Mouse (Mus musculus) heart, embryonic 13.5 days (tissue): ENCODE measurements around the gene Psmb8. TPM values are rescaled to one million over a fixed set of nuclear protein-coding genes. Genes with fewer than 3 reads are reported as not detected.

Source experiments
- polyA plus RNA-seq: library from polyadenylated mRNA; unstranded; fragments of >200 nt; fragmentation: Nextera tagmentation; extraction: Ambion mirVana; gene quantifications from 2 replicates; pipeline ENCODE4 v1.2.1, GENCODE M21; 2015

Gene Psmb8
- polyA plus RNA-seq, 1 experiment from 2014 or later = 4.3 TPM

Other genes with a start within 250 kb of the Psmb8 start
- 4.5 and 7.0 TPM in 2 replicates for gene B3galt4, start 246.2 kb upstream of the Psmb8 start, polyA plus RNA-seq
- 36.0 and 39.6 TPM in 2 replicates for gene Vps52, start 241.9 kb upstream of the Psmb8 start, polyA plus RNA-seq
- gene Rps18, start 241.7 kb upstream of the Psmb8 start, polyA plus RNA-seq = 923 and 1,093 TPM in 2 replicates
- 23.4 and 32.0 TPM in 2 replicates for gene H2-K1, start 197.4 kb upstream of the Psmb8 start, polyA plus RNA-seq
- 10.4 and 14.9 TPM in 2 replicates for gene Ring1, start 173.0 kb upstream of the Psmb8 start, polyA plus RNA-seq
- 37.7 and 45.6 TPM in 2 replicates for gene H2-Ke6, start 169.7 kb upstream of the Psmb8 start, polyA plus RNA-seq
- 128 and 130 TPM in 2 replicates for gene Slc39a7, start 166.0 kb upstream of the Psmb8 start, polyA plus RNA-seq
- 28.5 and 32.4 TPM in 2 replicates for gene Rxrb, start 165.9 kb upstream of the Psmb8 start, polyA plus RNA-seq
- gene Col11a2, start 158.3 kb upstream of the Psmb8 start, polyA plus RNA-seq = 0.34 and 0.64 TPM in 2 replicates
- gene H2-Oa, start 105.4 kb upstream of the Psmb8 start, polyA plus RNA-seq = 0.23 TPM in 2 replicates
- gene H2-DMa, start 78.2 kb upstream of the Psmb8 start, polyA plus RNA-seq = 6.0 TPM in 2 replicates
- 69.0 and 70.0 TPM in 2 replicates for gene Brd2, start 75.1 kb upstream of the Psmb8 start, polyA plus RNA-seq
- gene H2-DMb2, start 54.4 kb upstream of the Psmb8 start, polyA plus RNA-seq = 0.15 and 0.20 TPM in 2 replicates
- gene H2-DMb1, start 44.6 kb upstream of the Psmb8 start, polyA plus RNA-seq = 0.24 and 0.27 TPM in 2 replicates
- gene Tap1, start 10.2 kb upstream of the Psmb8 start, polyA plus RNA-seq = 1.4 and 1.6 TPM in 2 replicates
- gene Psmb9, start 10.0 kb upstream of the Psmb8 start, polyA plus RNA-seq = 1.7 and 2.1 TPM in 2 replicates
- gene Tap2, start 5.8 kb downstream of the Psmb8 start, polyA plus RNA-seq = 1.8 and 2.1 TPM in 2 replicates
- not detected in 2 replicates for gene H2-Ob, start 41.2 kb downstream of the Psmb8 start, polyA plus RNA-seq
- gene H2-Ab1, start 60.0 kb downstream of the Psmb8 start, polyA plus RNA-seq = 13.0 TPM in 2 replicates
- gene H2-Aa, start 90.1 kb downstream of the Psmb8 start, polyA plus RNA-seq = 0.80 and 1.4 TPM in 2 replicates
- gene H2-Eb1, start 108.1 kb downstream of the Psmb8 start, polyA plus RNA-seq = 2.4 and 3.1 TPM in 2 replicates
- not detected in 2 replicates for gene H2-Eb2, start 127.9 kb downstream of the Psmb8 start, polyA plus RNA-seq
- not detected in 2 replicates for gene Btnl2, start 157.1 kb downstream of the Psmb8 start, polyA plus RNA-seq
- not detected in 2 replicates for gene Btnl1, start 179.4 kb downstream of the Psmb8 start, polyA plus RNA-seq
- gene BC051142, start 201.1 kb downstream of the Psmb8 start, polyA plus RNA-seq = 0.19 TPM in 1 of 2 replicates, not detected in the other